Mouse (Mus musculus) lung, adult 2 months (tissue): Measurements from ENCODE around the gene Elovl7.

Experiments
- CTCF ChIP-seq: fragments of 200-500 bp; IDR thresholded peaks from 2 replicates; pipeline ENCODE4 v1.5.1; 2011; ENCODE audit warnings: mild to moderate bottlenecking, low read length, control low read depth; ENCODE audit not compliant: insufficient read depth
- POLR2A ChIP-seq: fragments of 200-500 bp; IDR thresholded peaks from 2 replicates; pipeline ENCODE4 v1.6.1; 2011; ENCODE audit warnings: low read depth, mild to moderate bottlenecking, control low read depth, low read length, borderline replicate concordance; ENCODE audit errors: extremely low read depth

- no peak for TF ChIP-seq CTCF
- no peak for TF ChIP-seq POLR2A
Observed at GRCm38 (mm10) chr13:108263042-108263441, 48.8 kb downstream of the Elovl7 start.
